Mouse (Mus musculus) left cerebral cortex, adult 8-10 months (tissue): ENCODE results near the gene Naa50. TPM values are rescaled to one million over a fixed set of nuclear protein-coding genes. Genes with fewer than 3 reads are reported as not detected.
A peak's percentile ranks its signal among the peaks of the same experiment; 100 is the strongest.

Experiments
- DNase-seq, 2 experiments: peaks; one replicate each; pipeline ENCODE4 v3.0.0; 2022; ENCODE audit warnings: low spot score in 2 of 2
- total RNA-seq, 4 experiments: library from RNA; stranded (reverse); gene quantifications; 2 replicates each; pipeline ENCODE4 v1.2.4; 2022

Gene Naa50
- total RNA-seq: 10 to 100 TPM; 58.8 to 67.1 (median 62.9) TPM

DNA sequence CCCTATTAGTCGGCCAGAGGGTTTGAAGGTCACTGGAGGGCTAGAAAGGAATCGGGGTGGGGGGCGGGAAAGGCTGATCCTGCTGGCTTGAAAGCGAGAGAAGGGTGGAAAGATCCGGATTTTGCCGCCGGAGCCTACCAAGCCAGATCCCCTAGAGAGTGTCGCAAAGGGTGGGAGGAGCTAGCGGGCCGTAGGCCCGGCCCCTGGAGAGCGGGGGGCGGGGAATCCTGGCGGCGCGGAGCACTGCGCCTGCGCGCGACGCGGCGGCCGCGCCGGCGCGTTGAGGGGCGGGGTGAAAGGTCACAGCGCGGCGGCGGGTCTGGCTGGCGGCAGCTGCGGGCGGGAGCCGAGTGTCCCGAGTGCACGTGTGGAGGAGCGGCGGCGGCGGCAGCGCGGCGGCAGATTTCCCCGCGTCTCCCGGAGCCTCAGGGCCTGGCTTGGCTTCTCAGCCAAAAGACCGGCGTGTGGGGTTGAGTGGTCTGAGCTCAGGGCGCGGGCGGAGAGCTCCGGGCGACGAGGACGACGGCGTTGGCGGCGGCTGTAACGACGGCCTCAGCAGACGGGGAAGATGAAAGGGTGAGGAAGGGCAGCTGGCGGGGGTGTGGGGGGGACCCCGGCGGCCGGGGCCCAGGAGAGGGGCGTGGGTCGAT is at the start of gene Naa50, which contains the start of gene Atp6v1a:
Naa50 (plus strand) TSS at position 295 of the 650 bp plus-strand sequence.
Atp6v1a (minus strand) TSS at position 170 of the 650 bp plus-strand sequence.
- peak; percentile 65 to 88 for DNase-seq

DNA sequence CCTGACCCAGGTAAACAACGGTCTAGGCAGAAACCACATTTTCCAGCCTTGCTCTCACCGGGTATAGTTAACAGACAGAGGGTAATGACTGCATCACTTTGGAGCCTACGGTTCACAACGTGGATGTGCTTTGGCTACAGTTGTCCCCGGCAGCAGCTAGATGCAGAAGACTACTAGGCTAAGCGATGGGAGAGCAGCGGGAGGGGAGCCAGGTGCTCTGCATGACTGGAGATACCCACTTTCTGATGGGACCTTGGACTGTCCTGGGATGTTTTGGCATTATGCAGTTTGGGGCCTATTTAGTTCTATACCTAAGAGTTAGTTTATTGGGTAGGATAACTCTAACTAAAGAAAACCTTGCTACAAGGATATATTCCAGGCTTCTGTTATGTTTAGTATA is 40.3 kb upstream of the Naa50 start:
- no peak for DNase-seq

DNA sequence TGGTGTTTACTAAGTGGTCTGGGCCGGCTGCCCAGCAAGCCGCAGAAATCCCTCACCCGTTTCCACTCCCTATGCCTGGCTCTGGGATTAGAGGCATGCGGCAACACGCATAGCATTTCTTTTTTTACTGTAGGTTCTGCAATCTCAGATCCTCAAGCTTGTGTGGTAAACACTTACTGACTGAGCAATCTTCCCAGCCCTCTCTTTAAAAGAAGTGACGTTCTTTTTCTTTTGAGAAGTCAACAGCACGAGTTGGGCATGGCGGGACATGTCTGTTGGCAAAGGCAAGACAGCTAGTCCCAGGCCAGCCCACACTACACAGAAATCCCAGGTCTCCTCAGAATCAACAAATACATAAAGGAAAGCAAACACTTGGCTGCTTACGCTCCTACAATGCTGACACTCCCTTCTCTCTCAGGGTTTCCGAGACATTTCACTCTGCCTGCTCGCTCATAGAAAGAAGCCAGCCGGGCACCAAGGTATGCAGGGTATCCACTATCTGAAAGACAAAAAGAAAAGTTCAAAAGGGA is 38.4 kb upstream of the Naa50 start:
- DNase-seq: no peak

DNA sequence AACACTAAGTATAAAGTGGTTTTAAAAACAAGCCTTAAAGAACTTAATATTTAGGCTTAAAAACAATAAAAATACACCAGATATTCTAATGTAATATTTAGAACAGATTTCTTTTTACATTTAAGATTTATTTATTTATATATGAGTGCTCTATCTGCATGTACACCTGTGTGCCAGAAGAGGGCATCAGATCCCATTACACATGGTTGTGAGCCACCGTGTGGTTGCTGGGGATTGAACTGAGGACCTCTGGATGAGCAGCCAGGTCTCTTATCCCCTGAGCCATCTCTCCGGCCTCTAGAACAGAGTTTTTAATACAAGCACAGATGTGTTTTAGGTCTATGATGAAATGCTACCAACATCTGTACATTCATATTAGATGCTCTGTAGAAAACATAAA is 36.7 kb upstream of the Naa50 start:
- DNase-seq: no peak

DNA sequence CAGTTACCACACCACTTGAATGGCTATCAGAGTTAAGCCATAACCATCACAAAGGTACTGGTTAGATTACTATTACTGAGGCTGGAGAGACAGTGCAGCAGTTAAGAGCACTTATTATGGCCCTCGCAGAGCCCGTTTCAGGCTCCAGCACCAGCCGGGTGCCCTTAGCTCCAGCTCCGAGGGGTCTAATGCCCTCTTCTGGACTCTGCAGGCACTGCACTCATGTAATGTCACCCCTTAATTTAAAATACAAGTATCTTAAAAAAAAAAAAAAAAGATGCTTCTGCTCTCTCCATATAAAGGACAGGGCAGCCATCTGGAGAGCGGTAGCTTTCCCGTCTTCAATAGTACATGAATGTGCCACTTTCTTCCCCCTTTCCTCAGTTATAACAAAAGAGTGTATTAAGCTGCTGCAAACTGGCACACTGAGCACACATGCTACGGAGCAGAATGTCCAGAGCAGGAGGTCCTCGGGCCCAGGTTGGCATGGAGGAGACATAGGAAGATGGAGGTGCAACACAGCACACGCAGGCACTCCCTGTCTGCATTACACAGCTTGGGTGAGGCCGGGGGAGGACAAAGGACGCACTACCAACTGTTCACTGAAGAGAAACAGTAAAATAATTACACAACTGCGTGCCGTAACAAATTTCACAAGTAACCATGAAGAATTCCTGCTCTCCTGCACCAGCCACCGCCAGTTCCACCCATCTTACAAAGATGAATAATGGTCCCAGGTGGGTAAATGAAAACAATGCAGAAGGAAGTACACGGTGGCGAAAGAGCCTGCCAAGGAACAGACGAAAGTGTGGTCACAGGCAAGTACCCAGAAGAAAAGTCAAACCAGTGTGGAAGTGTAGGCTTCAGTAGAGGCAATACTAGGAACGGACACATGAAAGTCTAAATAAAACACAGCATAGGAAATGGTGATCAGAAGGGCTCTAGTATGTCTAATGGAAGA is 35.5 kb upstream of the Naa50 start:
- no peak for DNase-seq

DNA sequence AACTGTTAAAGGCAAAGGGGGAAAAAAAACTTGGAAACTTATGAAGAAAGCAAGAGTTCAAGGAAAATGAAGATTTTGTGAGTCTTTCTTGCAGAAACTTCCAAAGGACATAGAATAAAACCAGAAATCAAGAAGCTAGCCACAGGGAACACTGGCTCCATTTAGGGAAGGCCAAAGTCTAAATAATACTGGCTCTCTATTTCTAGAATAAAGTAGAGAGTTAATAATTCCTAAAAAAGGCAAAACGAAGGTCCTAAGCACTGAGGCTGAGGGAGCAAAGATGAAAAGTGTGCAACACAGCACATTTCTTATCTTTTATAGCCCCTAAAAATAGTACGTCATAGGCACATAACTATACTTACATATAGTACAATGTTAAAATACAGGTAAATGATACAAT is 34.4 kb upstream of the Naa50 start:
- DNase-seq: no peak

DNA sequence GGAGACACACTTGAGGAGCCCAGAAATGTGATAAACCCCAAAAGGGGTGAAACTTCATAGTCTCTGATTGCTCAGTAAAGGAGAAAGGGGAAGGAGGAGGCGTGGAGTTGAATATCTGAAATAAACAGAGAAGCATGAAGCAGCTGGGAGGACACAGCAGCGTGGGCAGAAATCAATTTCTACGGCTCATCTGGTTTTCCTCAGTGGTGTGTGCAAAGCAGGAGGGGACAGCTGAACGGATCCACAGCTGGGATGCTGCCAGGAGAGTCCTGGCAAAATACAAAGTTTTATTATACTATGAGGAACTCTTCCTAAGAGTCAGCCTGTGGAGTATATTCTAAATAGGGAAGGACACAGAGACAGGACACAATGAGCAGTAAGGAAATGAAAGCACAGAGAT is 30.6 kb upstream of the Naa50 start:
- no peak for DNase-seq

DNA sequence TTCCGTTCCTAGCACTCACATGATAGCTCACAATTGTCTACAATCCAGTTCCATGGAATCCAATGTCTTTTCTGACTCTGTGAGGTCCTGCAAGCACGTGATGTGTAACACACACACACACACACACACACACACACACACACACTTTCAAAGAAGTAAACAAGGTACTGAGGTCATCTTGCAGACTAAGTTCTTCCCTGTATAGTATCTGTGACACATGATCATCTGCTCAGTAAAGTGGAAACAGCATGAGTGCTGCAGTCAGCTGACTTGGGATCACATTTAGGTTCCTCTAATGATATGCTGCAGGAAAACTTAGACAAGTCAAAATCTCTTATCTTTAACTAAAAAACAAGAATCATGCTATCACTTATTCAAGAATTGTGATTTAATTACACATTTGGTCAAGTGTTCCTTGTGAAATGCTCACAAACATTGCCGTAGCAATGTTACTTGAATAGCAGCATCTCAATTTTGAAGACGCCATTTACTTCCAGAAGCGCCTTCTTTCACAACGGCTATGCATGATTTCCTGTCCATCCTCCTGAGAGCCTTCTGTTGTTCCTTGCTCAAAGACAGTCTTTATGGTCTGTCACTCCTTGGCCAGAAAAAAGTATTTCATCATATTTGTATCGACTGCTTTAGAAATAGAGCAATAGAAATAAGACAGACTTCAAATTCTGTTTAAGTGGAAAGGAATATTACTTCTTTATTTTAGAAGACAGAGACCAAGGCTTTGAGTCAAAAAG is 19.7 kb upstream of the Naa50 start:
- DNase-seq: no peak

DNA sequence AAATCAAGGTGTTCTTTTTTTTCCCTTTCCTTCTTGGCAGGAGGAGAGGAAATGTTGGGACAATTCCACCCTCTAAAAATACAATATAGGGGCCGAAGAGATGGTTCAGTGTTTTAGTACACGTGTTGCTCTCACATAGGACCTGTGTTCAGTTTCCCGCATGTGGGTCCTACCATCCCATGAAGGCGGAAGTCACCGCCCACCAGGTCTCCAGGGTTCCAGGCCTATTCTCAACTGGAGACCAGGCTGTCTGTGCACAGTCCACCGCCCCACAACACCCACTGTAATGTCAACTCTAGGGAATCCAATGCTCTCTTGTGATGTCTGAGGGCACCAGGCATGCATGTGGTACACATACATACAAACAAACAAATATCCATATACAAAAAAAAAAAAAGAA is 17.5 kb upstream of the Naa50 start:
- no peak for DNase-seq

DNA sequence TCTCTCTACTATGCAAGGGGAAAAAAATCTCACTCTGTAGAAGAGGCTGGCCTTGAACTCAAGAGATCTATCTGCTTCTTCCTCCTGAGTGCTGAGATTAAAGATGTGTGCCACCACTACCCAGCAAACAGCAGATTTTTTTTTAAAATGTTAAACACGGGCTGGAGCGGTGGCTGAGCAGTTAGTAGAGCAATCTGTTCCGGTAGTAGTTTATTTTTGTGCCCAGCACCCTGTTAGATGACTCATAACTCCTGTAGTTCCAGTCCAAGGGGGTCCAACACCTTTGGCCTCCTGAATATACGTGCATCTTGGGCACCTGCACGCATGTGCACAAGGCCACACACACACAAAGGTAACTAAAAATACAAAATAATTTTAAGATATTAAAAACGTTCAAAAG is 17.1 kb upstream of the Naa50 start:
- DNase-seq: no peak

DNA sequence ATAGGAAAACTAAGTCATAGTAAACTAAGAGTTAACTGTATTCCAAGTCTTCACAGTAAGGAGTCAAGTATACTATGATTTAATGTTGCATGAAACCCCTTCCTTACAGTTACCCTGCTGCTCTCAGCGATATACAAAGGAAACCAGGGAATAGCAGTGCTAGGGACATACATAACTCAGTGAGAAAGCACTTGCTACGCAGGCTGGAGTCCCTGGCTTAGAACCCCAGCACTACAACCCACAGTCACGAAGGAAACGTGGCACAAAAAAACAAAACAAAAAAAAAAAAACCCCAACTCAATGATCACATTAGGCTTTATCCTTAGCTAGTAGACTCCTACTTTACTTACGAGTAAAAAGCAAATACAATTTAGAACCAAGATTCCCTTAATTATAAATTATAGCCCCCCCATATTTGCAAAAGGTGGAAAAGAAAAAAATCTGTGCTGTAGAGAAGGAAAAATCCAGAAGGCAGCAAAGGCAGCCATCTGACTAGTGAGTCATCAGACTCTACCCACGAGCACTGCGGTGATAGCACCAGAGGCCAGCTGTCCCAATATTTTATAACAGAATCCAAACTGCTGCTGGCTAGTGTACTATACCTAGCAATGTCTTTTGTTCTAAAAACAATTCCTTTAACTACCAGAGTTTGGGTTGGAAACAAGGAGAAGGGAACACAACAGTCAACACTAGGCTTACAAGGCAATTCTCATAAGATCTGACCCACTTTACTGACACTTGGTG is 16.5 kb upstream of the Naa50 start:
- DNase-seq: peak in 1 of 2 experiments; percentile 73

DNA sequence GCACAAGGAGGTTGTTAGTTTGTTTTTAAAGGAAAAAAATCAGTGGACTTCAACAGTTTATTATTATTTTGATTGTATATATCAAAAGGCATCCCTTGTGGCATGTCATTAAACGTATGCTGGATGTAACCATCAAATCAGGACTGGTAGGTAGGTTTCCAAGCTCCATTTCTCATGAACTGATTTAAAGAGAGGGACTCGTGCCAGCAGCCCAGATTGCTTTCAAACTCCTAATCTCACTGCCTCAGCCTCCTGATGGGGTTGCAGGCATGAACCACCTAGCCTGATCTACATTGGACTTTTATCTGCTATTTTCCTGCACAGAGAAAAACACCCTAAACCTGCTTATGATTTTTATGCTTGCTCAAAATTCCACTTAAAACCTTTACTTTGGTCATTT is 15.8 kb upstream of the Naa50 start:
- DNase-seq: no peak

DNA sequence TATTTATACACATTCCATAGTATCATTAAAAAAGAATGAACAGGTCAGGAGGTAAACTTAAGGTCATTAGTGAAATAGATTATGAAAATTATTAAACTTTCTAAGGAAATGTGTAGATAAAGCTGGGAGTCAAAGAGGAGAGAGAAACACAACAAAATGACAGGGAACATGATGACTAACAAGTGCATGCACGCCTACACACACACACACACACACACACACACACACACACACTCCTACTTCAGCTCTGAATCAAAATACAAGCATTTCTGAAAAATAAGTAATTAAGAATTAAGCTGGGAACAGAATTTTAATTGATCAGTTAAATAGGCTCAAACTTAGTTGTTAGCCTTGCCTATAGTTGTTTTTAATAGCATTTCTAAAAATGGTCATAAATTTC is 14.9 kb upstream of the Naa50 start:
- DNase-seq: no peak

DNA sequence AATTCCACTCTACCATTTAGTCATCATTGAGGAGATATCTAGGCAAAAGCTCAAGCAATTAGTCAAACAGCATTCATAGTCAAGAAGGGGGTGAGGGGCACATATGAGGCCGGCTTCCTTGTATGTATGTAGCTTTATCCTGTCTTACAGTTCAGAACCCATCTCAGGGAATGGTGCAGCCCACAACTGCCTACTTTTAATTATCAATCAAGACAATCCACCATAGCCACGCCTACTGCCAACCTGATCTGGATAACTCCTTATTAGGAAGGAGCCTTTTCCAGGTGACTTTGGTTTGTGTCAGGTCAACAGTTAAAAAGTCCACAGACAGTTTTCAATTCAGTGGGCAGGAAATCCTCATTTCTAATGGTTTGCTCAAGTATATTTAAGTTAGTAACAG is 14.2 kb upstream of the Naa50 start:
- no peak for DNase-seq

DNA sequence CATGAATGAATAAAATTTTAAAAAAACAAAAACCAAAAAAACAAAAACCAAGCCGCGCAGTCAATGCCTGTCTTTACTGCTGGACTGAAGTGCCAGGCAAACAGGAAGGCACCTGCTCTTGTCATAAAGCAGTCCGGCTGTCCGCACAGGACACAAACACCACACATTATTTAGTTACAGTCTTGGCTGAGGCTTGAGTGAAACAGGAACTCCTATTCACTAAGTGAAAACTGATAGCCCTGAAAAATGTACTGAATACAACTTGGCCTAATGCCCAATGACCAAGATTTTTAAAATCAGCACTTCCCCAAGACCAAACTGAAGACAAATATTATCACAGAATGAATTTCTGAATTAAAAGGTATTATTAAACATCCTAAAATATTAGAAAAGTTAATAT is 13.2 kb upstream of the Naa50 start:
- no peak for DNase-seq

DNA sequence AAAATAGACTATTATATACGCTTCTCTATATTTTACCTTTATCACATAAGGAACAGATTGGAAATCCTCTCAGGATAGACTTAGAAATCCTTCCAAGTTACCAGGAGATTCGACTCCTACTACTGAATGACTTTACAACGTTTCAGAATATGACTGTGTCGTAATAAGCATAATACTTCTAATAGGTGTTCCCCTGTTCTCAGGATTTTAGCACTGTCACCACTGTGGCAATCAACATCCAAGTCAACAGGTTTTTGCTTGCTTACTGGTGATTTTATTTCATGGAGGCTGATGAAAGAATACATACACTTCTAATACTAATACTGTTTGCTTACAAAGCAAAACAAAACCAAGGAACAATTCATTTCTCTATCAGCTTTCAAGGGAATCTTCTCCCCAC is 7.3 kb upstream of the Naa50 start:
- DNase-seq: no peak

DNA sequence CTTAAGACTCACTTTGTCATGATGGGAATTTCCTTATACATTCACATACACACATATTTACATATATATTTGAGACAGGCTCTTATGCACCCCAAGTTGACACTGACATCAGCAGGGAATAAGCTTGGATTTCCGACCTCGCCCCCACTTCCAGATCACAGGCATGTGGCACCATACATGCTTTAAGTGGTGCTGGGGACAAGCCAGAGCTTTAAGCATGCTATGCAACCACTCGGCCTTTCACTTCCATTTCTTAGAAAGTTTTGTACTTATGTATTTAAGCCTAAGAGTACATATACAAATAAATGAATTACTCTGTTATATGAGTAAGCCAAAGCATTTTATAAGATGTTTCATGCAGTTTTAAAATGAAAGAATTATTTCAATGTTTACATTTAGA is 6.4 kb upstream of the Naa50 start:
- DNase-seq: no peak

DNA sequence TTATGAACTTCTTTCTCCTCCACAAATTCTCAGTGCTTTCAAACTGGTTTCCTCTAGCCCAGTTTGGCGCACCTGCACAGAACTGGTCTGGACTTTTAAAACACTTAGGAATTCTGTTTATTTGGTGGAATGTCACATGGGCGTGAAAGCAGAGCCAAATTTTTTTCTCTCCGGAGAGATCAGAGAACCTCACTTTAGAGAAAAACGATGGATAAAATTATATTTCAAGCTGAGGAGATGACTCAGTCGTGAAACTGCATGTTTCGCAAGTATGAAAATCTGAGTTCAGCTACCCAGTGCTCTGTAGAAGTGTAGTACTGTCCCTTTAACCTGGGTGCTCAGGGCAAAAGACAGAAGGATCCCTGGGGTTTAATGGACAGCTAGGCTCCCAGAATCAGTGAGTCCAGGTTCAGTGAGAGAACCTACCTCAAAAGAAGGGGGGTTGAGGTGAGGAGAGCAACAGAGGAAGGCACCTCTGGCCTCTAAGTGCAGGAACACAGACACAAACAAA is 3.1 kb upstream of the Naa50 start:
- no peak for DNase-seq

DNA sequence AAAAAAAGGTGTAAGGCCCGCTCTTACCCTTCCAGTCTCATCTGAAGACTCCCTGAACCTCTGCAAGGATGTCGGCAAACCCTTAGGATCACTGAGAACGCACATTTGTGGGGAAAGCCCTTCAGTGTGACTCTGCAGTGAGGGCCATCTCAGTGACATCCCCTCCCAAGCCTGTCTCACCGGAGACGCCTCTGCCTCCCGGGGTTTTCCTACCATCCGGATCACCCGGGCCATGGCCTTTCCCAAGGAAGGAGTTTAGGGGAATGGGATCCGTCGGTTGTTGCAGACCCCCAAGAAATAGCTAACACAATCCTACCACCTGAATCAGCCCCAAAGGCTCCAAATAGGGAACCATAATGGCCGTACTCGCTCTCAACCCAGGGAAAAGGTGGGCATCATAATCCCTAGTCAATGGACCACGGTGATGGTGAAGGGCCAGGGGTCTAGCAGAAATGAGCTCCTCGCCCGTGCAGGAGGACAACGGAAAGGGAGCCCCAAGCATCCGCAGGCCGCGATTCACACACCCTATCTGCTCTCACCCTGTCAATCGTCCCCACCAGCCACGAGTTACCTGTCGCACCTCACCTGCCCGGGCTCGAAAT is 1.2 kb upstream of the Naa50 start:
- peak in 1 of 2 experiments; percentile 14 for DNase-seq

DNA sequence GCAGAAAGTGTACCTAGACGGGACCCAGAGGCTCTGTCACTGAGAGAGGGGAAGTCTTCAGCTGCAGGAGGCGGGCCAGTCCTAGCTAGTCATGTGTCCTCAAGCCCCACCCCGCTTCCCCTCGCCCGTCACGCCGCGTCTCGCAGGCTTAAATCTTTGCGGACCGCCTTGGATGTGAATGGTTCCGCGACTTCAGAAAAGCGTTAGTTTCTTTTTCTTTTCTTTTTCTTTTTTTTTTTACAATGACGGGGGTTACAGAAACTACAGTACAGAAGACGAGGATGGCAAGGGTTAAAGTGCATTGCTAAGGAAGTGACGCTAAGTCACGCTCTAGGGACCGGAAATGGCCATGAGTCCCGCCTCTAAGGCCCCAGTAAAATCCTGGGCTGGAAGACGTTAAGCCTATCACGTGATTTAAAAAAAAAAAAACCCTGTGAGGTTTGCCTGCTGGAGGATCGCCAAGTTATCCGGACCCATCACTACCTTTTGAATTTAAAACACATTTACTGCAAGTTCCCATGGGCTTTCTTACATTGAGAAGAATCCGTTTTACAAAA is 573 bp upstream of the Naa50 start:
- peak; percentile 86 to 87 for DNase-seq
